Comparison of ENCODE assay signal across 1 mouse cellular context in the genomic region with DNA sequence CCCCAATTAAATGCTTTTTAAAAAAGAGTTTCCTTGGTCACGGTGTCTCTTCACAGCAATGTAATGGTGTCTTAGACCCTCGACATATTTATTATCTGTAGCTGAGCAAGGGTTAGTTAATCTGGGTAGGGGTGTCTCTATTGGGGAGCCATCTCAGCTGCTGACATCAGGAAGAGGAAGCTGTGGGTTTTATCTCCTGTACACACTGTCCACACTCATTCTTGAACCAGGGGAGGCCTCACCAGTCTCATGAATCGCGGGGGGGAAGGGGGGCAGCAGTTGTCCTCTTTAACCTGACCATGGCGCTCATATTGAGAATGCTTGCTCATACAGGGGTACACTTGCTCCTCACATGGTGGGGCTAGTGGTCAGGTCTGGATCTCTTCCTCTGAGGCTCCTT.
TF ChIP-seq lines count a peak whose summit lies in the region.

No protein-coding gene starts in this region.

TF ChIP-seq in MEL, 35 proteins besides CTCF, POLR2A, EP300 and RAD21 (continued from another document):
- TF ChIP-seq MXI1 (IDR thresholded peaks at IDR 0.05; ENCODE audit: low read depth, low read length), result no peak
- TF ChIP-seq MYC (IDR thresholded peaks at IDR 0.05; ENCODE audit: low read depth, low read length), result peak; percentile 78; the same call in 1 of the 2 replicates
- TF ChIP-seq SIN3A (IDR thresholded peaks at IDR 0.05; ENCODE audit: low read length), result peak; percentile 92
- TF ChIP-seq HCFC1 (IDR thresholded peaks at IDR 0.05; ENCODE audit: low read depth, low read length), result 0 out of 2 replicates have a peak, but pooled peaks have one; percentile 40
- 0 out of 2 replicates have a peak, but pooled peaks have one; percentile 3 for TF ChIP-seq ZNF384 (IDR thresholded peaks at IDR 0.05; ENCODE audit: low read depth, low read length)
- no peak for TF ChIP-seq ZC3H11A (IDR thresholded peaks at IDR 0.05; ENCODE audit: low read depth, low read length)
- 0 out of 2 replicates have a peak, but pooled peaks have one; percentile 23 for TF ChIP-seq CHD1 (IDR thresholded peaks at IDR 0.05; ENCODE audit: low read depth, low read length)
- peak; percentile 53; the same call in 1 of the 2 replicates for TF ChIP-seq ELF1 (IDR thresholded peaks at IDR 0.05; ENCODE audit: low read depth, low read length)
- TF ChIP-seq USF1 (IDR thresholded peaks at IDR 0.05; ENCODE audit: low read depth, low read length), result no peak
- peak; percentile 94 for TF ChIP-seq ETS1 (IDR thresholded peaks at IDR 0.05; ENCODE audit: low read depth, low read length)
- TF ChIP-seq NELFE (IDR thresholded peaks at IDR 0.05; ENCODE audit: low read depth, low read length), result no peak
- TF ChIP-seq KAT2A (conservative IDR thresholded peaks at IDR 0.05; ENCODE audit: low read depth, low read length), result no peak
- TF ChIP-seq TCF12 (IDR thresholded peaks at IDR 0.05; ENCODE audit: low read depth, low read length), result peak; percentile 97
- TF ChIP-seq ZMIZ1 (IDR thresholded peaks at IDR 0.05; ENCODE audit: low read depth, low read length), result no peak
- peak; percentile 50; the same call in 1 of the 2 replicates for TF ChIP-seq CHD2 (IDR thresholded peaks at IDR 0.05; ENCODE audit: low read length)
- TF ChIP-seq TBP (IDR thresholded peaks at IDR 0.05; ENCODE audit: low read depth, low read length), result no peak
- no peak for TF ChIP-seq NRF1 (IDR thresholded peaks at IDR 0.05; ENCODE audit: insufficient read depth, low read depth, low read length, poor library complexity, severe bottlenecking)
- no peak for TF ChIP-seq MEF2A (IDR thresholded peaks at IDR 0.05; ENCODE audit: extremely low read depth, insufficient replicate concordance, low read depth, low read length, poor library complexity, severe bottlenecking)
- TF ChIP-seq BHLHE40 (IDR thresholded peaks at IDR 0.05; ENCODE audit: borderline replicate concordance, low read depth, low read length), result peak; percentile 56; the same call in 1 of the 2 replicates
- no peak for TF ChIP-seq USF2 (IDR thresholded peaks at IDR 0.05; ENCODE audit: borderline replicate concordance in 1 of 2, insufficient read depth in 1 of 2, low read depth in 1 of 2, low read length in 2 of 2)
- no peak for TF ChIP-seq MAX (IDR thresholded peaks at IDR 0.05; ENCODE audit: low read length)
- peak; percentile 89 for TF ChIP-seq RCOR1 (IDR thresholded peaks at IDR 0.05; ENCODE audit: low read depth, low read length)
- no peak for TF ChIP-seq SMC3 (IDR thresholded peaks at IDR 0.05; ENCODE audit: low read depth, low read length)
- no peak for TF ChIP-seq E2F4 (IDR thresholded peaks at IDR 0.05; ENCODE audit: borderline replicate concordance, low read depth, low read length)
- 0 out of 2 replicates have a peak, but pooled peaks have one; percentile 16 for TF ChIP-seq MYB (IDR thresholded peaks at IDR 0.05; ENCODE audit: low read depth, low read length)
- TF ChIP-seq JUND (IDR thresholded peaks at IDR 0.05; ENCODE audit: low read depth, low read length), result no peak
- no peak for TF ChIP-seq POLR2AphosphoS2 (IDR thresholded peaks at IDR 0.05; ENCODE audit: low read length)
- peak; percentile 85 for TF ChIP-seq MAZ (IDR thresholded peaks at IDR 0.05; ENCODE audit: low read depth, low read length)
- TF ChIP-seq GABPA (IDR thresholded peaks at IDR 0.05; ENCODE audit: low read depth, low read length), result no peak
- TF ChIP-seq MAFK (IDR thresholded peaks at IDR 0.05; ENCODE audit: borderline replicate concordance, low read depth, low read length), result peak; percentile 52; the same call in 1 of the 2 replicates
- no peak for TF ChIP-seq POLR2AphosphoS5 (IDR thresholded peaks at IDR 0.05; ENCODE audit: borderline replicate concordance, low read depth, low read length)
- no peak for TF ChIP-seq UBTF (IDR thresholded peaks at IDR 0.05; ENCODE audit: borderline replicate concordance, insufficient read depth, low read depth, low read length)
